Mouse (Mus musculus) small intestine, adult 2 months (tissue): Measurements from ENCODE around the gene Coq8b.

Experiments used
- CTCF ChIP-seq: fragments of 200-500 bp; IDR thresholded peaks from 2 replicates; pipeline ENCODE4 v1.5.1; 2012; ENCODE audit warnings: low read depth, mild to moderate bottlenecking, control low read depth, inconsistent platforms, low read length, moderate library complexity, mixed read lengths; ENCODE audit not compliant: insufficient replicate concordance, insufficient read length; ENCODE audit errors: extremely low read depth
- POLR2A ChIP-seq: fragments of 200-500 bp; IDR thresholded peaks from 2 replicates; pipeline ENCODE4 v1.6.1; 2012; ENCODE audit warnings: low read depth, mild to moderate bottlenecking, control low read depth, inconsistent platforms, low read length, moderate library complexity

DNA sequence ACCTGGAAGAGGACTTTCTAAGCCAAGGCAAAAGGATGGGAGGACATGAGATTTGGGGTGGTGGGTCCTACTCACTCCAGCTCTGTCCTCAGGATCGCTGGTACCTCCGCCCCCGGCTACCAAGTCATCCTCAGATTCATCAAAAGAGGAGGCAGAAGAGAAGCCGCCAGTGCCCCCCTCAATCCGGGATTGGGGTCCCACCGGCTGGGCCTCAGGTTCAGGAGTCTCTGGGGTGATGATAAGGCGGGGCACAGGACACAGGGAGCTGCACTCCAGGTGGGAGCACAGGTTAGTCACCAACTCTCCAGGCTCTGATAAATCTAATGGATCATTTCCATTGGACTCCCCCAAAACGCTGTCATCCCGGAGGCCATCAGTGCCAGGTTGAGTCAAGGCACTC, 5.5 kb upstream of the Coq8b start:
- no peak for TF ChIP-seq CTCF
- TF ChIP-seq POLR2A: no peak
